Comparison of ENCODE assay signal across 7 mouse cellular contexts in genomic region chr13:95325907-95326550, GRCm38 (mm10). TPM values are rescaled to one million over a fixed set of nuclear protein-coding genes. Genes with fewer than 3 reads are reported as not detected.
DNase-seq lines count a peak whose midpoint lies in the region; ATAC-seq and TF ChIP-seq lines count a peak whose summit lies in the region.

No protein-coding gene starts in this region.

- H3K4me1 ChIP-seq in liver, adult 2 months (ENCODE audit: control insufficient read depth, insufficient read depth, low read length): peaks cover 5% of the 10 kb centered on the region; the same call in 1 of the 2 replicates
- peaks cover 21% of the 10 kb centered on the region for H3K4me1 ChIP-seq in embryonic facial prominence, embryonic 15.5 days
- H3K4me1 ChIP-seq in intestine, postnatal 0 days (replicated peaks; ENCODE audit: control insufficient read depth, insufficient read depth, low read length): peaks cover 8% of the 10 kb centered on the region; the same call in 1 of the 2 replicates
- H3K4me1 ChIP-seq in neural tube, embryonic 14.5 days (ENCODE audit: control insufficient read depth, insufficient read depth, low read length): peaks cover 26% of the 10 kb centered on the region

- no peak for TF ChIP-seq POLR2A in liver, adult 2 months (IDR thresholded peaks at IDR 0.05; ENCODE audit: extremely low read depth, insufficient read depth, low read length)

- peak overlapping the region; percentile 97; the same call in 1 of the 2 replicates for H3K4me3 ChIP-seq in liver, adult 2 months (ENCODE audit: insufficient read depth, low read depth, low read length)
- H3K4me3 ChIP-seq in embryonic facial prominence, embryonic 15.5 days (replicated peaks): peak overlapping the region; percentile 80
- H3K4me3 ChIP-seq in intestine, postnatal 0 days (ENCODE audit: low read depth, low read length): peak overlapping the region; percentile 95
- peak overlapping the region; percentile 86 for H3K4me3 ChIP-seq in neural tube, embryonic 14.5 days (ENCODE audit: low read depth, low read length)

- H3K79me2 ChIP-seq in liver, adult 2 months (ENCODE audit: control insufficient read depth, insufficient read depth, low read length): peaks cover 30% of the 10 kb centered on the region; the same call in 1 of the 2 replicates

- H3K27ac ChIP-seq in liver, adult 2 months (replicated peaks; ENCODE audit: insufficient read depth, low read depth, low read length): no peak overlapping the region
- H3K27ac ChIP-seq in embryonic facial prominence, embryonic 15.5 days (replicated peaks): peak overlapping the region; percentile 99
- peak overlapping the region; percentile 100 for H3K27ac ChIP-seq in intestine, postnatal 0 days (ENCODE audit: low read depth, low read length)
- peak overlapping the region; percentile 92 for H3K27ac ChIP-seq in neural tube, embryonic 14.5 days (ENCODE audit: low read depth, low read length)

- H3K4me2 ChIP-seq in embryonic facial prominence, embryonic 15.5 days (replicated peaks): peak overlapping the region; percentile 84
- peak overlapping the region; percentile 91 for H3K4me2 ChIP-seq in intestine, postnatal 0 days (replicated peaks; ENCODE audit: low read depth)
- H3K4me2 ChIP-seq in neural tube, embryonic 14.5 days (ENCODE audit: low read depth, low read length): peak overlapping the region; percentile 87

- no peak for DNase-seq in liver, adult 2 months (ENCODE audit: extremely low read depth, low read depth, low spot score)
- no peak for DNase-seq in liver
- DNase-seq in cerebellum, adult 8-10 months: no peak
- no peak for DNase-seq in layer of hippocampus, adult 11-12 months (ENCODE audit: low spot score)

- ATAC-seq in embryonic facial prominence, embryonic 15.5 days (ENCODE audit: insufficient number of reproducible peaks, low FRiP score, low TSS enrichment, low read depth): no peak
- ATAC-seq in intestine, postnatal 0 days: no peak
- no peak for ATAC-seq in neural tube, embryonic 14.5 days (ENCODE audit: low read depth)

- no peaks in the 10 kb centered on the region for H3K27me3 ChIP-seq in liver, adult 2 months (ENCODE audit: control insufficient read depth, insufficient read depth, low read length)
- H3K27me3 ChIP-seq in embryonic facial prominence, embryonic 15.5 days: no peaks in the 10 kb centered on the region
- no peaks in the 10 kb centered on the region for H3K27me3 ChIP-seq in intestine, postnatal 0 days (replicated peaks; ENCODE audit: control insufficient read depth, insufficient read depth, low read length)
- no peaks in the 10 kb centered on the region for H3K27me3 ChIP-seq in neural tube, embryonic 14.5 days (ENCODE audit: control insufficient read depth, insufficient read depth, low read length)

- TF ChIP-seq CTCF in liver, adult 2 months (IDR thresholded peaks at IDR 0.05; ENCODE audit: low read depth, low read length): no peak
- no peak for TF ChIP-seq CTCF in intestine, postnatal 0 days (IDR thresholded peaks at IDR 0.05; ENCODE audit: low read depth)

- no peak overlapping the region for H3K9ac ChIP-seq in liver, adult 2 months (ENCODE audit: low read depth, low read length)
- peak overlapping the region; percentile 86; the same call in 1 of the 2 replicates for H3K9ac ChIP-seq in embryonic facial prominence, embryonic 15.5 days
- peak overlapping the region; percentile 100 for H3K9ac ChIP-seq in intestine, postnatal 0 days (ENCODE audit: low read depth, low read length)
- peak overlapping the region; percentile 97 for H3K9ac ChIP-seq in neural tube, embryonic 14.5 days (replicated peaks; ENCODE audit: low read depth, low read length)

- H3K9me3 ChIP-seq in embryonic facial prominence, embryonic 15.5 days (replicated peaks): no peaks in the 10 kb centered on the region
- no peaks in the 10 kb centered on the region for H3K9me3 ChIP-seq in intestine, postnatal 0 days (ENCODE audit: control insufficient read depth)
- no peaks in the 10 kb centered on the region for H3K9me3 ChIP-seq in neural tube, embryonic 14.5 days (ENCODE audit: control insufficient read depth, low read length)

- WGBS in liver, adult 2 months: 9% methylated on average over 5 of the region's 5 CpGs
- WGBS in embryonic facial prominence, embryonic 15.5 days: 6% methylated on average over 5 of the region's 5 CpGs
- 2% methylated on average over 5 of the region's 5 CpGs for WGBS in intestine, postnatal 0 days
- WGBS in neural tube, embryonic 14.5 days: 13% methylated on average over 5 of the region's 5 CpGs

- H3K36me3 ChIP-seq in liver, adult 2 months (ENCODE audit: control insufficient read depth, insufficient read depth, low read length): no peaks in the 10 kb centered on the region
- no peaks in the 10 kb centered on the region for H3K36me3 ChIP-seq in embryonic facial prominence, embryonic 15.5 days
- H3K36me3 ChIP-seq in intestine, postnatal 0 days (ENCODE audit: control insufficient read depth, insufficient read depth): no peaks in the 10 kb centered on the region
- H3K36me3 ChIP-seq in neural tube, embryonic 14.5 days (ENCODE audit: control insufficient read depth, insufficient read depth, low read length): no peaks in the 10 kb centered on the region

RNA-seq across cellular contexts. Expression of gene Zbed3, which starts 2.6 kb away (rescaled TPM):
- total RNA-seq in liver, adult 2 months (2014; rRNA removed): 1.1 and 1.9 TPM in 2 replicates
- polyA plus RNA-seq in liver, adult 2 months (2012; rRNA removed): 4.4 and 5.4 TPM in 2 replicates
- 57.1 and 59.8 TPM in 2 replicates for polyA plus RNA-seq in embryonic facial prominence, embryonic 15.5 days (2015; fragmentation: Nextera tagmentation; extraction: Ambion mirVana)
- 19.6 and 20.9 TPM in 2 replicates for polyA plus RNA-seq in intestine, postnatal 0 days (2015; fragmentation: Nextera tagmentation; extraction: Ambion mirVana)
- polyA plus RNA-seq in neural tube, embryonic 14.5 days (2014; fragmentation: Nextera tagmentation; extraction: Ambion mirVana): 30.7 and 34.3 TPM in 2 replicates

RNA-seq across cellular contexts. Expression of gene Aggf1, which starts 49.1 kb away (rescaled TPM):
- 14.0 and 15.2 TPM in 2 replicates for total RNA-seq in liver, adult 2 months (2014; rRNA removed)
- 9.0 and 9.1 TPM in 2 replicates for polyA plus RNA-seq in liver, adult 2 months (2012; rRNA removed)
- 35.1 and 35.2 TPM in 2 replicates for polyA plus RNA-seq in embryonic facial prominence, embryonic 15.5 days (2015; fragmentation: Nextera tagmentation; extraction: Ambion mirVana)
- polyA plus RNA-seq in intestine, postnatal 0 days (2015; fragmentation: Nextera tagmentation; extraction: Ambion mirVana): 19.6 and 21.1 TPM in 2 replicates
- 31.9 and 41.9 TPM in 2 replicates for polyA plus RNA-seq in neural tube, embryonic 14.5 days (2014; fragmentation: Nextera tagmentation; extraction: Ambion mirVana)
